Mouse (Mus musculus): ENCODE results near the gene Pan3. TPM values are rescaled to one million over a fixed set of nuclear protein-coding genes. Genes with fewer than 3 reads are reported as not detected.

The Pan3 gene
- polyA plus RNA-seq, 1 experiment from 2014 or later, result 61.5 TPM

- ATAC-seq (ENCODE audit: insufficient read depth, low FRiP score), result no peak
- H3K4me2 ChIP-seq (ENCODE audit: low read depth, low read length), result no peak overlapping the region
- H3K9me3 ChIP-seq (replicated peaks; ENCODE audit: control insufficient read depth, low read length), result no peaks in the 10 kb centered on the region
- no peaks in the 10 kb centered on the region for H3K36me3 ChIP-seq (ENCODE audit: control insufficient read depth, insufficient read depth, low read length)
- peaks cover 7% of the 10 kb centered on the region; the same call in 1 of the 2 replicates for H3K4me1 ChIP-seq (ENCODE audit: control insufficient read depth, insufficient read depth, low read length)
- H3K27ac ChIP-seq (ENCODE audit: low read length), result no peak overlapping the region
- H3K27me3 ChIP-seq (ENCODE audit: control insufficient read depth, insufficient read depth, low read length), result no peaks in the 10 kb centered on the region
- 68% methylated on average over 4 of the region's 4 CpGs for WGBS
- no peak overlapping the region for H3K9ac ChIP-seq (ENCODE audit: low read length)
- no peak overlapping the region for H3K4me3 ChIP-seq (replicated peaks; ENCODE audit: low read length)
These were observed 3.7 kb upstream of the Pan3 start for GRCm38 (mm10) chr5:147426048-147426805.

- peak overlapping the region; percentile 93 for H3K4me3 ChIP-seq (replicated peaks; ENCODE audit: low read length)
- H3K27ac ChIP-seq (ENCODE audit: low read length), result peak overlapping the region; percentile 99
- peak overlapping the region; percentile 99 for H3K9ac ChIP-seq (ENCODE audit: low read length)
- H3K9me3 ChIP-seq (replicated peaks; ENCODE audit: control insufficient read depth, low read length), result no peaks in the 10 kb centered on the region
- ATAC-seq (ENCODE audit: insufficient read depth, low FRiP score), result peak; percentile 87
- peaks cover 27% of the 10 kb centered on the region for H3K4me1 ChIP-seq (ENCODE audit: control insufficient read depth, insufficient read depth, low read length)
- H3K27me3 ChIP-seq (ENCODE audit: control insufficient read depth, insufficient read depth, low read length), result no peaks in the 10 kb centered on the region
- WGBS, result under 1% methylated on average over 77 of the region's 91 CpGs
- peak overlapping the region; percentile 87 for H3K4me2 ChIP-seq (ENCODE audit: low read depth, low read length)
- no peaks in the 10 kb centered on the region for H3K36me3 ChIP-seq (ENCODE audit: control insufficient read depth, insufficient read depth, low read length)
These were observed 487 bp downstream of the Pan3 start for GRCm38 (mm10) chr5:147430361-147430935.

- Histone ChIP-seq H3K27me3 (ENCODE audit: control insufficient read depth, insufficient read depth, low read length) (no peaks in the 10 kb centered on the region), H3K27ac (ENCODE audit: low read length) (peak overlapping the region; percentile 99), H3K36me3 (ENCODE audit: control insufficient read depth, insufficient read depth, low read length) (no peaks in the 10 kb centered on the region), H3K4me1 (ENCODE audit: control insufficient read depth, insufficient read depth, low read length) (peaks cover 32% of the 10 kb centered on the region), H3K9ac (ENCODE audit: low read length) (peak overlapping the region; percentile 99), H3K4me3 (replicated peaks; ENCODE audit: low read length) (peak overlapping the region; percentile 93), H3K4me2 (ENCODE audit: low read depth, low read length) (peak overlapping the region; percentile 87), H3K9me3 (replicated peaks; ENCODE audit: control insufficient read depth, low read length) (no peaks in the 10 kb centered on the region)
- ATAC-seq (ENCODE audit: insufficient read depth, low FRiP score), result peak; percentile 69
- under 1% methylated on average over 56 of the region's 68 CpGs for WGBS
These were observed 1.2 kb downstream of the Pan3 start for GRCm38 (mm10) chr5:147430936-147431839.

GRCm38 (mm10) chr5:147432927-147433326 lies 3.0 kb downstream of the Pan3 start:
- Histone ChIP-seq H3K36me3 (ENCODE audit: control insufficient read depth, insufficient read depth, low read length) (no peaks in the 10 kb centered on the region), H3K4me1 (ENCODE audit: control insufficient read depth, insufficient read depth, low read length) (peaks cover 39% of the 10 kb centered on the region), H3K4me3 (replicated peaks; ENCODE audit: low read length) (no peak overlapping the region), H3K9ac (ENCODE audit: low read length) (no peak overlapping the region), H3K27me3 (ENCODE audit: control insufficient read depth, insufficient read depth, low read length) (no peaks in the 10 kb centered on the region), H3K4me2 (ENCODE audit: low read depth, low read length) (no peak overlapping the region), H3K9me3 (replicated peaks; ENCODE audit: control insufficient read depth, low read length) (no peaks in the 10 kb centered on the region), H3K27ac (ENCODE audit: low read length) (no peak overlapping the region)
- 91% methylated on average over 8 of the region's 8 CpGs for WGBS
- ATAC-seq (ENCODE audit: insufficient read depth, low FRiP score), result no peak

GRCm38 (mm10) chr5:147435224-147435623 lies 5.3 kb downstream of the Pan3 start:
- Histone ChIP-seq H3K27me3 (ENCODE audit: control insufficient read depth, insufficient read depth, low read length) (no peaks in the 10 kb centered on the region), H3K4me2 (ENCODE audit: low read depth, low read length) (no peak overlapping the region), H3K9me3 (replicated peaks; ENCODE audit: control insufficient read depth, low read length) (no peaks in the 10 kb centered on the region), H3K4me3 (replicated peaks; ENCODE audit: low read length) (no peak overlapping the region), H3K9ac (ENCODE audit: low read length) (no peak overlapping the region), H3K27ac (ENCODE audit: low read length) (peak overlapping the region; percentile 16; the same call in 1 of the 2 replicates), H3K4me1 (ENCODE audit: control insufficient read depth, insufficient read depth, low read length) (peaks cover 37% of the 10 kb centered on the region), H3K36me3 (ENCODE audit: control insufficient read depth, insufficient read depth, low read length) (no peaks in the 10 kb centered on the region)
- WGBS, result 41% methylated on average over 4 of the region's 4 CpGs
- ATAC-seq (ENCODE audit: insufficient read depth, low FRiP score), result no peak

GRCm38 (mm10) chr5:147435751-147436150 lies 5.8 kb downstream of the Pan3 start:
- 0 out of 2 replicates have a peak overlapping the region, but pooled peaks have one; percentile 23 for H3K4me2 ChIP-seq (ENCODE audit: low read depth, low read length)
- H3K9me3 ChIP-seq (replicated peaks; ENCODE audit: control insufficient read depth, low read length), result no peaks in the 10 kb centered on the region
- no peak overlapping the region for H3K9ac ChIP-seq (ENCODE audit: low read length)
- peak overlapping the region; percentile 17; the same call in 1 of the 2 replicates for H3K27ac ChIP-seq (ENCODE audit: low read length)
- H3K36me3 ChIP-seq (ENCODE audit: control insufficient read depth, insufficient read depth, low read length), result no peaks in the 10 kb centered on the region
- no peak overlapping the region for H3K4me3 ChIP-seq (replicated peaks; ENCODE audit: low read length)
- no peaks in the 10 kb centered on the region for H3K27me3 ChIP-seq (ENCODE audit: control insufficient read depth, insufficient read depth, low read length)
- H3K4me1 ChIP-seq (ENCODE audit: control insufficient read depth, insufficient read depth, low read length), result peaks cover 37% of the 10 kb centered on the region
- no peak for ATAC-seq (ENCODE audit: insufficient read depth, low FRiP score)
- 30% methylated on average over 2 of the region's 2 CpGs for WGBS

- peaks cover 37% of the 10 kb centered on the region for H3K4me1 ChIP-seq (ENCODE audit: control insufficient read depth, insufficient read depth, low read length)
- ATAC-seq (ENCODE audit: insufficient read depth, low FRiP score), result no peak
- no peaks in the 10 kb centered on the region for H3K36me3 ChIP-seq (ENCODE audit: control insufficient read depth, insufficient read depth, low read length)
- H3K27ac ChIP-seq (ENCODE audit: low read length), result 0 out of 2 replicates have a peak overlapping the region, but pooled peaks have one; percentile 0
- H3K9me3 ChIP-seq (replicated peaks; ENCODE audit: control insufficient read depth, low read length), result no peaks in the 10 kb centered on the region
- no peak overlapping the region for H3K4me2 ChIP-seq (ENCODE audit: low read depth, low read length)
- no peak overlapping the region for H3K4me3 ChIP-seq (replicated peaks; ENCODE audit: low read length)
- H3K27me3 ChIP-seq (ENCODE audit: control insufficient read depth, insufficient read depth, low read length), result no peaks in the 10 kb centered on the region
- 70% methylated on average over 5 of the region's 5 CpGs for WGBS
- H3K9ac ChIP-seq (ENCODE audit: low read length), result no peak overlapping the region
These were observed 6.5 kb downstream of the Pan3 start for GRCm38 (mm10) chr5:147436491-147436890.

GRCm38 (mm10) chr5:147440996-147441507 lies 11.1 kb downstream of the Pan3 start:
- no peak overlapping the region for H3K4me2 ChIP-seq (ENCODE audit: low read depth, low read length)
- H3K36me3 ChIP-seq (ENCODE audit: control insufficient read depth, insufficient read depth, low read length), result no peaks in the 10 kb centered on the region
- no peak overlapping the region for H3K4me3 ChIP-seq (replicated peaks; ENCODE audit: low read length)
- H3K9ac ChIP-seq (ENCODE audit: low read length), result no peak overlapping the region
- no peak for ATAC-seq (ENCODE audit: insufficient read depth, low FRiP score)
- WGBS, result 72% methylated on average over 3 of the region's 3 CpGs
- no peak overlapping the region for H3K27ac ChIP-seq (ENCODE audit: low read length)
- no peaks in the 10 kb centered on the region for H3K27me3 ChIP-seq (ENCODE audit: control insufficient read depth, insufficient read depth, low read length)
- H3K4me1 ChIP-seq (ENCODE audit: control insufficient read depth, insufficient read depth, low read length), result peaks cover 17% of the 10 kb centered on the region; the same call in 1 of the 2 replicates
- no peaks in the 10 kb centered on the region for H3K9me3 ChIP-seq (replicated peaks; ENCODE audit: control insufficient read depth, low read length)
